Mouse (Mus musculus) intestine, postnatal 0 days (tissue): ENCODE data around the gene Nell1. TPM values are rescaled to one million over a fixed set of nuclear protein-coding genes. Genes with fewer than 3 reads are reported as not detected.

Experiments
- ATAC-seq: fragments of 200-750 bp; cut with Nextera tagmentation; 2 replicates; pipeline ENCODE4 v1.8.0; 2017; ENCODE audit warnings: mild to moderate bottlenecking, moderate TSS enrichment, moderate library complexity
- H3K27ac ChIP-seq: fragments of 300-500 bp; sonication (generic); 2 replicates; pipeline ENCODE4 v1.5.1; 2014; ENCODE audit warnings: mild to moderate bottlenecking, low read depth, low read length, moderate library complexity
- H3K27me3 ChIP-seq: fragments of 300-500 bp; sonication (generic); replicated peaks from 2 replicates; pipeline ENCODE4 v1.6.1; 2014; ENCODE audit warnings: low read length, mixed read lengths; ENCODE audit not compliant: control insufficient read depth, insufficient read depth
- H3K36me3 ChIP-seq: fragments of 300-500 bp; sonication (generic); 2 replicates; pipeline ENCODE4 v1.6.1; 2014; ENCODE audit warnings: mild to moderate bottlenecking, moderate library complexity; ENCODE audit not compliant: control insufficient read depth, insufficient read depth
- H3K4me1 ChIP-seq: fragments of 300-500 bp; sonication (generic); replicated peaks from 2 replicates; pipeline ENCODE4 v1.6.1; 2014; ENCODE audit warnings: antibody characterized with exemption, low read length, mixed read lengths; ENCODE audit not compliant: control insufficient read depth, insufficient read depth
- H3K4me2 ChIP-seq: fragments of 300-500 bp; sonication (generic); replicated peaks from 2 replicates; pipeline ENCODE4 v1.6.1; 2014; ENCODE audit warnings: low read depth, mild to moderate bottlenecking, moderate library complexity
- H3K4me3 ChIP-seq: fragments of 300-500 bp; sonication (generic); 2 replicates; pipeline ENCODE4 v1.5.1; 2014; ENCODE audit warnings: low read depth, low read length
- H3K9ac ChIP-seq: fragments of 300-500 bp; sonication (generic); 2 replicates; pipeline ENCODE4 v1.6.1; 2014; ENCODE audit warnings: mild to moderate bottlenecking, low read depth, low read length
- H3K9me3 ChIP-seq: fragments of 300-500 bp; sonication (generic); 2 replicates; pipeline ENCODE4 v1.6.1; 2016; ENCODE audit warnings: mixed run types; ENCODE audit not compliant: control insufficient read depth
- CTCF ChIP-seq: sonication (generic); IDR thresholded peaks from 2 replicates; pipeline ENCODE4 v1.5.1; 2016; ENCODE audit warnings: low read depth, mild to moderate bottlenecking, control low read depth, antibody characterized with exemption, moderate library complexity
- WGBS: fragments of 180-500 bp; shearing (Covaris S2); extraction: QIAGEN DNeasy Blood & Tissue Kit; methylation state at CpG from one replicate; pipeline ENCODE4 v1.1.7; 2014; 5-methylcytosine and 5-hydroxymethylcytosine counted together
- polyA plus RNA-seq: library from polyadenylated mRNA; unstranded; fragments of >200 nt; fragmentation: Nextera tagmentation; extraction: Ambion mirVana; gene quantifications from 2 replicates; pipeline ENCODE4 v1.2.1, GENCODE M21; 2015

Nell1 gene
- polyA plus RNA-seq, 1 experiment from 2014 or later: 1.9 TPM

DNA sequence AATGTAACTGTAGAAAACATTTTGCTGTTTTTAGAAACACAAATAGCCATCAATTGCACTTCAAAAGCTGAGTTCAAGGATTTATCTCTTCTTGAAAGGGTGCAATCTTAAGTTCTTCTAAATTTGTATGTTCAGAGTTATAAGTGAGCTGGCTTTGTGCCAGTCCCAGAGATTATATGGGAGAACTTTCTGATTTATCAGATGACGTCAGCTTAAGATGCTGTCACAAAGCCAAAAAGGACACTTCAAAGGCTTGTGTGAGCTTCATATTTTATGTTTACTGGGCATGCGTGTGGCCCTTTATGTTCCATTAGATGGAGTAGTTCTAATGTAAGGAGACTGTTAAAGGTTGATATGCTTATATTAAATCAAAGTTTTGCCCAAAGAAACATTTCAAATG, 445.3 kb downstream of the Nell1 start:
- no peak overlapping the region for H3K4me3 ChIP-seq
- no peaks in the 10 kb centered on the region for H3K9me3 ChIP-seq
- no peak overlapping the region for H3K4me2 ChIP-seq

GRCm38 (mm10) chr7:50422422-50423195, 447.9 kb downstream of the Nell1 start:
- Histone ChIP-seq H3K36me3 (no peaks in the 10 kb centered on the region), H3K9ac (no peak overlapping the region), H3K4me2 (no peak overlapping the region), H3K4me3 (no peak overlapping the region), H3K4me1 (no peaks in the 10 kb centered on the region), H3K27me3 (no peaks in the 10 kb centered on the region), H3K9me3 (no peaks in the 10 kb centered on the region), H3K27ac (no peak overlapping the region)
- WGBS: 59% methylated on average over 1 of the region's 1 CpGs
- ATAC-seq: no peak
- TF ChIP-seq CTCF: no peak

More for the DNA sequence above, 445.3 kb downstream of the Nell1 start:
- H3K27ac ChIP-seq: no peak overlapping the region
- no peaks in the 10 kb centered on the region for H3K27me3 ChIP-seq
- 52% methylated on average over 2 of the region's 2 CpGs for WGBS
- no peak overlapping the region for H3K9ac ChIP-seq
- no peaks in the 10 kb centered on the region for H3K36me3 ChIP-seq
- no peaks in the 10 kb centered on the region for H3K4me1 ChIP-seq
- no peak for TF ChIP-seq CTCF
- no peak for ATAC-seq

DNA sequence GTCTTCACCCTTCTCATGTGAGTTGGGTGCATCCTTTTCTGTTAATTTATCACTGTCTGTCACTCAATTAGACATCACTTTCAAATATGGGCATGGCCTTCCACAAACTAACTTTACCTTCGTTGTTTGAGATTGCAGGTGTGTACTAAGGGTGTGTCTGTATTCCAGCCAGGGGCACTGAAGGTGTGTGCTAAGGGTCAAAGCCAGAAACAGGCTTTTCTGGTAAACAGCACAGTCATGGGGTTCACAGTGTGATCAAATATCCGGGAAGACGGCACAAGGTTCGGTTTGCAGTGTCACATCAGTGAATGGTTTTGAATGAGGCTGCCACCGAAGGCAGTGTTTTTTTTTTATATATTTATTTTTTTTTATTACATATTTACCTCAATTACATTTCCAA, 455.1 kb downstream of the Nell1 start:
- H3K36me3 ChIP-seq: no peaks in the 10 kb centered on the region
- 59% methylated on average over 5 of the region's 5 CpGs for WGBS
- TF ChIP-seq CTCF: no peak
- H3K4me1 ChIP-seq: no peaks in the 10 kb centered on the region
- ATAC-seq: no peak
- H3K27me3 ChIP-seq: no peaks in the 10 kb centered on the region
- H3K27ac ChIP-seq: no peak overlapping the region
- H3K4me3 ChIP-seq: no peak overlapping the region
- H3K9me3 ChIP-seq: no peaks in the 10 kb centered on the region
- no peak overlapping the region for H3K9ac ChIP-seq
- H3K4me2 ChIP-seq: no peak overlapping the region

DNA sequence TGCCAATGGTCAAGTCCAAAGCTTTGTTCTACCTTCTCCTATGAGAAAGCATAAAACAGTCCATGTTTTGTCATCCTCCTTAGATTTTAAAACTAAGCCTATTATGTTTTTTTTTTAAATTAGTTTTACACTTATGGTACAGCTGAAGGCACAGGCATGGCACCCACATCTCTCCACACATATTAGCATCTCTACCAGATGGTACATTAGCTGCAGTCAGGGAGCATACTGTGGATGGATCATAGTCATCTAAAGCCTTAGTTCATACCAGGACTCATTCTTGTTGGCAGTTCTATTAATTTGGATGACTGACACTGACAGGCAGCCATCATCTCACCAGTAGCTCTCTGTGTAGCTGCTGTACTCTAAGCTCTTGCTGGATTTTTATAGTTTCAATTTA, 466.6 kb downstream of the Nell1 start:
- Histone ChIP-seq H3K9ac (no peak overlapping the region), H3K27me3 (no peaks in the 10 kb centered on the region), H3K4me3 (no peak overlapping the region), H3K4me1 (no peaks in the 10 kb centered on the region), H3K36me3 (no peaks in the 10 kb centered on the region), H3K9me3 (no peaks in the 10 kb centered on the region), H3K4me2 (no peak overlapping the region), H3K27ac (no peak overlapping the region)
- no peak for TF ChIP-seq CTCF
- ATAC-seq: no peak

GRCm38 (mm10) chr7:50447316-50447715, 472.7 kb downstream of the Nell1 start:
- Histone ChIP-seq H3K4me1 (no peaks in the 10 kb centered on the region), H3K27ac (no peak overlapping the region), H3K4me3 (no peak overlapping the region), H3K9ac (no peak overlapping the region), H3K36me3 (no peaks in the 10 kb centered on the region), H3K27me3 (no peaks in the 10 kb centered on the region), H3K9me3 (no peaks in the 10 kb centered on the region), H3K4me2 (no peak overlapping the region)
- no peak for TF ChIP-seq CTCF
- ATAC-seq: no peak
- 87% methylated on average over 4 of the region's 4 CpGs for WGBS

- no peaks in the 10 kb centered on the region for H3K9me3 ChIP-seq
- no peak overlapping the region for H3K27ac ChIP-seq
- H3K4me2 ChIP-seq: no peak overlapping the region
- no peak for TF ChIP-seq CTCF
- 90% methylated on average over 6 of the region's 6 CpGs for WGBS
- no peaks in the 10 kb centered on the region for H3K27me3 ChIP-seq
- H3K4me1 ChIP-seq: no peaks in the 10 kb centered on the region
- H3K9ac ChIP-seq: no peak overlapping the region
- no peak overlapping the region for H3K4me3 ChIP-seq
- no peak for ATAC-seq
- no peaks in the 10 kb centered on the region for H3K36me3 ChIP-seq
Observed at GRCm38 (mm10) chr7:50467742-50468141, 493.1 kb downstream of the Nell1 start.
